Mouse (Mus musculus): ENCODE results near the gene Scgb1b24.

Scgb1b24 gene

GRCm38 (mm10) chr7:33743499-33743898, at the start of gene Scgb1b24:
Gene Scgb1b24 (plus strand): TSS chr7:33743799.
- no peak for DNase-seq (ENCODE audit: low spot score in 2 of 2)

- no peak for DNase-seq (ENCODE audit: low spot score in 2 of 2)
Measured at GRCm38 (mm10) chr7:33739212-33739611, 4.4 kb upstream of the Scgb1b24 start, which contains the start of gene Scgb2b24. Gene Scgb2b24 (minus strand): TSS chr7:33739312.
